Mouse (Mus musculus) kidney, embryonic 14.5 days (tissue): ENCODE results near the gene Armc12. TPM values are rescaled to one million over a fixed set of nuclear protein-coding genes. Genes with fewer than 3 reads are reported as not detected.

Experiments used
- ATAC-seq: fragments of 200-750 bp; cut with Nextera tagmentation; 2 replicates; pipeline ENCODE4 v1.8.0; 2017; ENCODE audit warnings: moderate number of reproducible peaks, mild to moderate bottlenecking, moderate TSS enrichment, moderate library complexity; ENCODE audit not compliant: low FRiP score, low TSS enrichment
- H3K27ac ChIP-seq: fragments of 300-500 bp; sonication (generic); 2 replicates; pipeline ENCODE4 v1.5.1; 2014; ENCODE audit warnings: low read depth, mild to moderate bottlenecking, low read length, moderate library complexity, mixed read lengths
- H3K27me3 ChIP-seq: fragments of 300-500 bp; sonication (generic); 2 replicates; pipeline ENCODE4 v1.6.1; 2014; ENCODE audit warnings: mild to moderate bottlenecking, low read length; ENCODE audit not compliant: control insufficient read depth, insufficient read depth
- H3K36me3 ChIP-seq: fragments of 300-500 bp; sonication (generic); 2 replicates; pipeline ENCODE4 v1.6.1; 2014; ENCODE audit warnings: low read length, mixed read lengths; ENCODE audit not compliant: control insufficient read depth, insufficient read depth
- H3K4me1 ChIP-seq: fragments of 300-500 bp; sonication (generic); 2 replicates; pipeline ENCODE4 v1.6.1; 2014; ENCODE audit warnings: low read length, mixed read lengths; ENCODE audit not compliant: control insufficient read depth, insufficient read depth
- H3K4me2 ChIP-seq: fragments of 300-500 bp; sonication (generic); replicated peaks from 2 replicates; pipeline ENCODE4 v1.6.1; 2014; ENCODE audit warnings: low read depth, mild to moderate bottlenecking, low read length
- H3K4me3 ChIP-seq: fragments of 300-500 bp; sonication (generic); 2 replicates; pipeline ENCODE4 v1.5.1; 2014; ENCODE audit warnings: mild to moderate bottlenecking, low read length
- H3K9ac ChIP-seq: fragments of 300-500 bp; sonication (generic); 2 replicates; pipeline ENCODE4 v1.6.1; 2014; ENCODE audit warnings: low read depth, mild to moderate bottlenecking, low read length, moderate library complexity
- H3K9me3 ChIP-seq: fragments of 300-500 bp; sonication (generic); 2 replicates; pipeline ENCODE4 v1.6.1; 2016; ENCODE audit warnings: low read length; ENCODE audit not compliant: control insufficient read depth
- WGBS: fragments of 180-500 bp; shearing (Covaris S2); extraction: QIAGEN DNeasy Blood & Tissue Kit; methylation state at CpG from one replicate; pipeline ENCODE4 v1.1.7; 2014; 5-methylcytosine and 5-hydroxymethylcytosine counted together
- polyA plus RNA-seq: library from polyadenylated mRNA; unstranded; fragments of >200 nt; fragmentation: Nextera tagmentation; extraction: Ambion mirVana; gene quantifications from 2 replicates; pipeline ENCODE4 v1.2.1, GENCODE M21; 2014

The Armc12 gene
- polyA plus RNA-seq, 1 experiment from 2014 or later = not detected

- Histone ChIP-seq H3K4me1 (peaks cover 30% of the 10 kb centered on the region), H3K4me3 (no peak overlapping the region), H3K27ac (0 out of 2 replicates have a peak overlapping the region, but pooled peaks have one; percentile 44), H3K9me3 (no peaks in the 10 kb centered on the region), H3K27me3 (no peaks in the 10 kb centered on the region), H3K9ac (no peak overlapping the region), H3K36me3 (no peaks in the 10 kb centered on the region), H3K4me2 (no peak overlapping the region)
- 26% methylated on average over 9 of the region's 9 CpGs for WGBS
- ATAC-seq = no peak
Observed at GRCm38 (mm10) chr17:28511616-28512541, 18.7 kb upstream of the Armc12 start.

DNA sequence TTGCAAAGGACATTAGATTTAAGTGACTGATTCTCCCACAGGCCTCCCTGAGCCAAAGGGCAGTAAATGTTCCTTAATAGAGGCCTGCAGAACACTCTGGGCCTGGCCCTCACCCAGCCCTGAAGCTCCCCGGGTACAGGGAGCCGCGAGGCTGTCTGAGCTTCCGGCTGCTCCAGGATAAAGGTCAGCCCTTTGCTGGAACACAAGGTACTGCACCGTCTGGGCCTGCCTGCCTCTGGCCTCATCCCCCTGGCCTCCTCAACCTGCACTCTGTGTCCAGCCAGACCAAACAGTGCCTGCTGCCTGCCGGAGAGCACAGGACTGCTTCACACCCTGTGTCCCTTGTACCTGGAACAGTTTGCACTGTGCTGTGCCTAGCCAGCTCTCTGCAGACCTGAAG is 17.9 kb upstream of the Armc12 start:
- ATAC-seq = no peak
- Histone ChIP-seq H3K4me3 (no peak overlapping the region), H3K4me2 (no peak overlapping the region), H3K36me3 (no peaks in the 10 kb centered on the region), H3K4me1 (peaks cover 25% of the 10 kb centered on the region), H3K27ac (peak overlapping the region; percentile 44; the same call in 1 of the 2 replicates), H3K9me3 (no peaks in the 10 kb centered on the region), H3K27me3 (no peaks in the 10 kb centered on the region), H3K9ac (no peak overlapping the region)
- WGBS = 24% methylated on average over 6 of the region's 6 CpGs

GRCm38 (mm10) chr17:28513337-28513736 is 17.3 kb upstream of the Armc12 start:
- Histone ChIP-seq H3K4me2 (no peak overlapping the region), H3K9ac (no peak overlapping the region), H3K4me3 (no peak overlapping the region), H3K9me3 (no peaks in the 10 kb centered on the region), H3K4me1 (peaks cover 25% of the 10 kb centered on the region), H3K27ac (no peak overlapping the region), H3K36me3 (no peaks in the 10 kb centered on the region), H3K27me3 (no peaks in the 10 kb centered on the region)
- no peak for ATAC-seq
- WGBS = 61% methylated on average over 1 of the region's 1 CpGs

GRCm38 (mm10) chr17:28513844-28514243 is 16.8 kb upstream of the Armc12 start:
- Histone ChIP-seq H3K27me3 (no peaks in the 10 kb centered on the region), H3K4me1 (peaks cover 29% of the 10 kb centered on the region), H3K27ac (no peak overlapping the region)

GRCm38 (mm10) chr17:28514555-28514954 is 16.1 kb upstream of the Armc12 start:
- ATAC-seq = no peak
- 63% methylated on average over 5 of the region's 5 CpGs for WGBS
- Histone ChIP-seq H3K4me3 (no peak overlapping the region), H3K27ac (no peak overlapping the region), H3K36me3 (no peaks in the 10 kb centered on the region), H3K4me1 (peaks cover 30% of the 10 kb centered on the region), H3K9ac (no peak overlapping the region), H3K27me3 (no peaks in the 10 kb centered on the region), H3K4me2 (no peak overlapping the region), H3K9me3 (no peaks in the 10 kb centered on the region)

More at GRCm38 (mm10) chr17:28513844-28514243, 16.8 kb upstream of the Armc12 start:
- Histone ChIP-seq H3K9ac (no peak overlapping the region), H3K36me3 (no peaks in the 10 kb centered on the region), H3K4me2 (no peak overlapping the region), H3K4me3 (no peak overlapping the region), H3K9me3 (no peaks in the 10 kb centered on the region)
- no peak for ATAC-seq
- WGBS = 55% methylated on average over 7 of the region's 7 CpGs

DNA sequence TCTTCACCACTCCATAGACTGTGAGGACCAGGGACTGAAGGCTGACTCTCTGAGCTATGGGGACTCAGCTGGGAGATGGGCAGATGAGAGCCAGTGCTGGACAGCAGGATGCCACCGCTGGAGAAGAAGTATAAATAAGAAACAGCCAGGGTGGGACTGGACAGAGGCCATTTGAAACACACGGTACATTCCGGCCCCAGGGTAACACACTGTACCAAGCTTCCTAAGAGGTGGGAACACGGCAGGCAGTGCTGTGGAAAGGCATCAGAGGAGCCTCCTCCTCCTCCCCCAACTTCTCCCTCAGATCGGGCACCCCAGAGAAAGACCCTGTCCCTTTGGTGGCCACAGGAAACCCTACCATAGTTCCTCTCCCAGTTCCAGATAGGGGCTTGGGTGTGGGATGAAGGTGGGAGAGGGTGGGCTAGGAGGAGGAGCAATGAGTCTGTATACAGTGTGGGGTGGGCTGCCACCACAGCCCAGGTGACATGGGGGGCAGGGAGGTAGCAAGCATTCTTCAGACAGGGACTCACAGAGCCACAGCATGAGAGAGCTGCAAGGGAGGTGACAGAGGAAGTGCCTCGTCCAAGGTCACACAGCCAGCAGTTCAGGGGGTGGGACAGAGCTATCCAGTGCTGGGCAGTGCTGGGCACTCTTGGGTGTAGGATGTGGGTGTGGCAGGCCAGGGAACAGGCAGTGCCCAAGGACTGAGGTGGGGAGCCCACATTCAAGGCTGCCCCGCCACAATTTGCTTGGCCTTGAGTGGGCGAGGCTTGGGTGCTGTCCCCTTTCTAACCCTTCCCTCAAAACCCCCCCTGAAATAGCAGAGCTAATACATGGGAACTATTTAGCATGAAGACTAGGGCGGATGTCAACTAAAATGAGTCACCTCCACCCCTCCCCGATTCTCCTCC is 14.9 kb upstream of the Armc12 start:
- peaks cover 22% of the 10 kb centered on the region for H3K4me1 ChIP-seq
- ATAC-seq = no peak
- no peak overlapping the region for H3K27ac ChIP-seq
- H3K4me3 ChIP-seq = no peak overlapping the region
- H3K9me3 ChIP-seq = no peaks in the 10 kb centered on the region
- no peak overlapping the region; the same call in 1 of the 2 replicates for H3K9ac ChIP-seq
- H3K36me3 ChIP-seq = no peaks in the 10 kb centered on the region
- WGBS = 56% methylated on average over 10 of the region's 10 CpGs
- no peak overlapping the region for H3K4me2 ChIP-seq
- 0 out of 2 replicates have a peak, but pooled peaks cover 3% of the 10 kb centered on the region for H3K27me3 ChIP-seq

- H3K9ac ChIP-seq = no peak overlapping the region
- no peaks in the 10 kb centered on the region for H3K9me3 ChIP-seq
- peak overlapping the region; percentile 71; the same call in 1 of the 2 replicates for H3K4me2 ChIP-seq
- no peak for ATAC-seq
- WGBS = 71% methylated on average over 4 of the region's 4 CpGs
- no peaks in the 10 kb centered on the region for H3K36me3 ChIP-seq
- H3K27me3 ChIP-seq = 0 out of 2 replicates have a peak, but pooled peaks cover 5% of the 10 kb centered on the region
- 0 out of 2 replicates have a peak overlapping the region, but pooled peaks have one; percentile 10 for H3K27ac ChIP-seq
- H3K4me1 ChIP-seq = peaks cover 17% of the 10 kb centered on the region
- no peak overlapping the region for H3K4me3 ChIP-seq
Observed at GRCm38 (mm10) chr17:28516881-28517280, 13.7 kb upstream of the Armc12 start.

GRCm38 (mm10) chr17:28517441-28517955 is 13.1 kb upstream of the Armc12 start, which contains the start of gene Fkbp5:
TSS of gene Fkbp5 (minus strand) at chr17:28517527.
- peak within 1 kb of the TSS; percentile 59; the same call in 1 of the 2 replicates for H3K27ac ChIP-seq
- WGBS = 4% methylated on average over 16 of the region's 16 CpGs
- H3K4me1 ChIP-seq = peaks cover 23% of the 10 kb centered on the region
- peak within 1 kb of the TSS; percentile 71 for H3K4me2 ChIP-seq
- no peaks in the 10 kb centered on the region for H3K9me3 ChIP-seq
- ATAC-seq = peak; percentile 70
- peak within 1 kb of the TSS; percentile 52 for H3K9ac ChIP-seq
- 0 out of 2 replicates have a peak, but pooled peaks cover 5% of the 10 kb centered on the region for H3K27me3 ChIP-seq
- H3K36me3 ChIP-seq = no peaks in the 10 kb centered on the region
- peak within 1 kb of the TSS; percentile 38 for H3K4me3 ChIP-seq
